Mouse (Mus musculus): ENCODE data around the gene Slc26a10. TPM values are rescaled to one million over a fixed set of nuclear protein-coding genes. Genes with fewer than 3 reads are reported as not detected.

The Slc26a10 gene
- polyA plus RNA-seq, 1 experiment: 6.4 TPM

- no peak for DNase-seq
- H3K36me3 ChIP-seq (ENCODE audit: control insufficient read depth, insufficient read depth, low read length): peaks cover 19% of the 10 kb centered on the region
- H3K27me3 ChIP-seq (ENCODE audit: control insufficient read depth, insufficient read depth, low read length): no peaks in the 10 kb centered on the region
- TF ChIP-seq POLR2A (IDR thresholded peaks at IDR 0.05; ENCODE audit: control insufficient read depth, extremely low read depth, insufficient read depth, low read length, poor library complexity) (no peak), CTCF (IDR thresholded peaks at IDR 0.05; ENCODE audit: borderline replicate concordance, control insufficient read depth, extremely low read depth, insufficient read depth, low read length, poor library complexity) (no peak)
- H3K4me1 ChIP-seq (replicated peaks; ENCODE audit: control insufficient read depth, insufficient read depth, low read length): peaks cover 6% of the 10 kb centered on the region
- WGBS: 96% methylated on average over 3 of the region's 3 CpGs
- H3K4me3 ChIP-seq (ENCODE audit: control insufficient read depth, insufficient read depth, low read length): no peak overlapping the region
- H3K27ac ChIP-seq (ENCODE audit: control insufficient read depth, insufficient read depth, low read length): no peak overlapping the region
Measured at GRCm38 (mm10) chr10:127122018-127122417, 58.4 kb downstream of the Slc26a10 start.

Other genes starting within 250 kb of the Slc26a10 start
- gene Ctdsp2, start 201.9 kb downstream of the Slc26a10 start, polyA plus RNA-seq (2012; rRNA removed): 179 and 182 TPM in 2 replicates
- 0.97 and 1.3 TPM in 2 replicates for gene Avil, start 179.9 kb downstream of the Slc26a10 start, polyA plus RNA-seq (2012; rRNA removed)
- 42.1 and 45.2 TPM in 2 replicates for gene Tsfm, start 149.8 kb downstream of the Slc26a10 start, polyA plus RNA-seq (2012; rRNA removed)
- 13.7 and 15.7 TPM in 2 replicates for gene Mettl1, start 139.2 kb downstream of the Slc26a10 start, polyA plus RNA-seq (2012; rRNA removed)
- gene Eef1akmt3, start 139.1 kb downstream of the Slc26a10 start, polyA plus RNA-seq (2012; rRNA removed): 0.08 and 0.13 TPM in 2 replicates
- 0.32 and 0.38 TPM in 2 replicates for gene Cyp27b1, start 132.4 kb downstream of the Slc26a10 start, polyA plus RNA-seq (2012; rRNA removed)
- 4.4 and 5.4 TPM in 2 replicates for gene March9, start 120.5 kb downstream of the Slc26a10 start, polyA plus RNA-seq (2012; rRNA removed)
- 375 and 384 TPM in 2 replicates for gene Cdk4, start 117.1 kb downstream of the Slc26a10 start, polyA plus RNA-seq (2012; rRNA removed)
- 39.5 and 45.2 TPM in 2 replicates for gene Tspan31, start 110.4 kb downstream of the Slc26a10 start, polyA plus RNA-seq (2012; rRNA removed)
- 123 and 149 TPM in 2 replicates for gene Agap2, start 105.4 kb downstream of the Slc26a10 start, polyA plus RNA-seq (2012; rRNA removed)
- gene Os9, start 59.5 kb downstream of the Slc26a10 start, polyA plus RNA-seq (2012; rRNA removed): 97.0 and 106 TPM in 2 replicates
- gene B4galnt1, start 15.4 kb downstream of the Slc26a10 start, polyA plus RNA-seq (2012; rRNA removed): 196 and 239 TPM in 2 replicates
- 4.2 and 5.6 TPM in 2 replicates for gene Arhgef25, start 9.4 kb upstream of the Slc26a10 start, polyA plus RNA-seq (2012; rRNA removed)
- 222 and 263 TPM in 2 replicates for gene Dtx3, start 15.1 kb upstream of the Slc26a10 start, polyA plus RNA-seq (2012; rRNA removed)
- gene Pip4k2c, start 30.9 kb upstream of the Slc26a10 start, polyA plus RNA-seq (2012; rRNA removed): 34.4 and 36.1 TPM in 2 replicates
- 1.2 and 1.5 TPM in 2 replicates for gene Kif5a, start 82.7 kb upstream of the Slc26a10 start, polyA plus RNA-seq (2012; rRNA removed)
- gene Dctn2, start 85.7 kb upstream of the Slc26a10 start, polyA plus RNA-seq (2012; rRNA removed): 168 and 200 TPM in 2 replicates
- 124 and 151 TPM in 2 replicates for gene Mbd6, start 108.4 kb upstream of the Slc26a10 start, polyA plus RNA-seq (2012; rRNA removed)
- gene Mars, start 131.1 kb upstream of the Slc26a10 start, polyA plus RNA-seq (2012; rRNA removed): 65.8 and 77.2 TPM in 2 replicates
- gene Arhgap9, start 141.3 kb upstream of the Slc26a10 start, polyA plus RNA-seq (2012; rRNA removed): 105 and 111 TPM in 2 replicates
- 0.61 and 0.77 TPM in 2 replicates for gene Gli1, start 161.3 kb upstream of the Slc26a10 start, polyA plus RNA-seq (2012; rRNA removed)
- 0.04 TPM in 1 of 2 replicates, not detected in the other for gene Inhbe, start 173.8 kb upstream of the Slc26a10 start, polyA plus RNA-seq (2012; rRNA removed)
- 0.06 TPM in 1 of 2 replicates, not detected in the other for gene Inhbc, start 189.8 kb upstream of the Slc26a10 start, polyA plus RNA-seq (2012; rRNA removed)
- 135 and 149 TPM in 2 replicates for gene R3hdm2, start 199.7 kb upstream of the Slc26a10 start, polyA plus RNA-seq (2012; rRNA removed)